Mouse (Mus musculus) lung, adult 2 months (tissue): ENCODE data around the gene Irf1.

Experiments
- CTCF ChIP-seq: fragments of 200-500 bp; IDR thresholded peaks from 2 replicates; pipeline ENCODE4 v1.5.1; 2011; ENCODE audit warnings: mild to moderate bottlenecking, low read length, control low read depth; ENCODE audit not compliant: insufficient read depth
- POLR2A ChIP-seq: fragments of 200-500 bp; IDR thresholded peaks from 2 replicates; pipeline ENCODE4 v1.6.1; 2011; ENCODE audit warnings: low read depth, mild to moderate bottlenecking, control low read depth, low read length, borderline replicate concordance; ENCODE audit errors: extremely low read depth

GRCm38 (mm10) chr11:53762827-53763495, 6.9 kb upstream of the Irf1 start:
- no peak for TF ChIP-seq CTCF
- peak; percentile 69; the same call in 1 of the 2 replicates for TF ChIP-seq POLR2A
